Mouse (Mus musculus): ENCODE results near the gene Med13l.

GRCm38 (mm10) chr5:118558841-118559240 is 1.6 kb upstream of the Med13l start:
- TF ChIP-seq GATA1 (IDR thresholded peaks at IDR 0.05; ENCODE audit: borderline replicate concordance, low read length) (no peak), FLI1 (IDR thresholded peaks at IDR 0.05; ENCODE audit: low read length) (no peak)
